Mouse (Mus musculus): Measurements from ENCODE around the gene Cog2.

Cog2 gene

DNA sequence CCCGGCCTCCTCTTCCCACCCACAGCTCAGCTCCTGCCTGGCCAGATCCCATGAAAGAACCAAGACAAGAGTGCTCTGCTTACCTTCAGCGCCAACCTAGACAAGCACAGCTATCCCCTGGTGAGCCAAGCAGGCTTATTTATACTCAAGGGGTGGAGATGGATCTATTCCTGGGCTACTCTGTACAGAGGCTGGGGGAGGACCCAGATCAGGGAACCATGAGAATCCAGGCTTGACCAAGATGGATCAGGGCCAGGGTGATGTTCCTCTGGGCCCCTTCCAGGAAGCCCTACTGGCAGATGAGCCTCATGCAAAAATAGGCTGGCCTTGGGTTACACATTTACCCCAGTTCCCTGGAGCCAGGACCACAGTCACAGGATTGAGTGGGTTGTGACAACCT is 49.0 kb downstream of the Cog2 start, which contains the start of gene Agt:
Agt (minus strand) TSS at position 114 of the 400 bp plus-strand sequence.
- peak in 1 of 2 experiments; percentile 42 for DNase-seq (ENCODE audit: low spot score in 2 of 2)

DNA sequence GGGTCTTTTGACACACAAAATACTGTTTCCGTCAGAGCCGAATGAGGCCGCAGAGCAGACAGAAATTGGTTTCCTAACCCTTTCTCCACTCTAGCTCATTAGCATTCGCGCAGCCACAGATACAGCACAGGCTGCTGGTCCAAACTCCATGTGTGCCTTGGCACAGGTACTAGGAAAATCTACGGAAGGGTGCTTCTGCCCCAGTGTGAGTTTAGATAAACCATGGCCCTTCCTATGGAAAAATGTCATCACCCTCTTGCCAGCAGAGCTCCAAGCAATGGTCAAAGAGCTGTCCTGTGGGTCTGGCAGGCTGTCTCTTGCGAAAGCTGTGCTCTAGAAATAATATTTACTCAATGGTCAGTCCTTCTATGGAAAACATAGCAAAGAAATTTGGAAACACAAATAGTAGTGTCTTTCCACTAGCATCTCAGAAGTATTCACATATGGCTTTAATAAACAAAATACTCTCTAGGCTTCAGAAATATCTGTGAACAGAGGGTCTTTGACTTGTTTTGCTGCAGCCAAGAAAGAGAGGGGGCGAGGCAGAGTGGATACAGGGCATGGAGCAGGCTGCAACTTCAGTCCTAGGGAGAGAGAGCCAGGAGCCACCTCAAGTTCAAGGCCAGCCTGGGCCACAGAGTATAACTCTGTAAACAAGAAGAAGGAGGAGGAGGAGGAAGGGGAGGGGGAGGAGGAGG is 51.3 kb downstream of the Cog2 start:
- DNase-seq (ENCODE audit: low spot score in 2 of 2) = no peak

- DNase-seq (ENCODE audit: low spot score in 2 of 2) = no peak
Measured at GRCm38 (mm10) chr8:124572430-124572775, 51.8 kb downstream of the Cog2 start.

DNA sequence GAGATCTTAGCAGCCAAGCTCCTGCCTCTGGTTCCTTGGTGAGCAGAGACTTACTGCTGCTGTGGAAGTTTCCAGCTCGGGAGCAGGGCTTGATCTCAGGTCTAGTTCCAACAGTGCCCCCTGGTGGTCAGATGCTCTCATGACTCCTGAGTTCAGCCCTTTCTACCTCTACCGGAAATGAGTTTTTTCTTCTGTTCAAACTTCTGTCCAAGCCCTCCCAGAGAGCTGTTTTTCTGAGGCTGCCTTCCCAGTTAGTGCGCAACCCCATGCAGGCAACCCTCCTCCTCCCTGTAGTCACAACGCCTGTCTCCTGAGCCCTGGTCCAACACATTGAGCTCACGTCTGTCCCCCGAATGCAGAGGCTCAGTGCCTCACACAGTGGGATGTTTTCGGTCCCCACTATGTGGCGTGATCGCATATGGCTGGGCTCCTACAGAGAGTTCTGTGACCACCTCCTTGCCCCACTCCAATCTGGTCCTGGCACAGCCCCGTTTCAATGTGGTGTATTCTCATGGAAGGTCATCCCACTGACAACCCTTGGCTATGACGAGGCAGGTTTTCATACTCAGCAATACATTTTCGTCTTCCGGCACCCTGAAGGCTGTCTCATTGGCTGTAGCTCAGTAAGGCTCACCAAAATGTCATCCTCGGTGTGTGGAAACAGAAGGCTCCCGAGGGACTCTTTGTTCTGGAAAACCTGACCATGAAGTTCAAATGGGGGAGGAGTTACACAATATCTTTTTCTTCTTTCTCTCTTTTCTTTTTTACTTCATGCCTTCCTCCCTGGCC is 53.2 kb downstream of the Cog2 start:
- peak; percentile 80 to 87 for DNase-seq (ENCODE audit: low spot score in 2 of 2)

DNA sequence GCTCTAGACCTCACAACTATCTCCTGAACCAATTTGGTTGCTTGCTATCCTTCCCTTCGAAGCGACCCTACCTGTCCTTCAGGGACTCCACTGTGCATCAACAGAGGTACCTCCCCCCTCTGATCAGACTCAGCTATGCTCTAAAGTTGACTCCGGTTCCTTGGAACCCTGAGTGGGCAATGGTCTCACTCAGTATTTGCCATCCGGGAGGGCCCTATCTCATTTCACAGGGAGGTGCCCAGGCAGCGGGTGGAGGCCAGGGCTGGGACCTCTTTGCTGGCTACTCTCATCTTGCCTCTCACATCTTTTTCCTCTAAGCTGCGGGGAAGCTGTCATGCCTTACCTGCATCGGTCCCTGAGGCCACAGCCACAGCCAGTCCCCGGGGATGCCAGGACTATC is 55.2 kb downstream of the Cog2 start, which contains the start of gene Capn9:
Capn9 (plus strand) TSS at position 301 of the 400 bp plus-strand sequence.
- no peak for DNase-seq (ENCODE audit: low spot score in 2 of 2)

- DNase-seq (ENCODE audit: low spot score in 2 of 2) = no peak
Measured at GRCm38 (mm10) chr8:124576751-124577150, 56.2 kb downstream of the Cog2 start.

GRCm38 (mm10) chr8:124585718-124586425 is 65.3 kb downstream of the Cog2 start:
- peak in 1 of 2 experiments; percentile 56 for DNase-seq (ENCODE audit: low spot score in 2 of 2)

DNA sequence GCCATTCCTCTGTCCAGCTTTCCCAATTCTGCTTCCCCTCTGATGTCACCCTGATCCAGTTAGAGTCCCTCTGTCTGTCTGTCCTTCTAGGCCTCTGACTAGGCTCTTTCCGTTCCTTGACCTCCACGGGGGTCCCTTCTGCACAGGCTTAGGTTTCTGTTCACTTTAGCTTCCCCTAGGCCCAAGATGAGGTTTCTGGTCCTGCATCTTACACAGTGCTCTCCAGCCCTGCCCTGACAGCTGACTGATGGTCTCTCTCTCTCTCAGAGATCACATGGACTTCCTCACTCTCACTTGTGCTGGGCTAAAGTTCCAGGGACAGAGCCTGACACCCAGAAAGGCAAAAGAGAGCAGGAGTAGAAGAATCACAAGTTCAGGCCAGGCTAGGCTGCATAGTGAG is 66.0 kb downstream of the Cog2 start:
- no peak for DNase-seq (ENCODE audit: low spot score in 2 of 2)

- DNase-seq (ENCODE audit: low spot score in 2 of 2) = peak in 1 of 2 experiments; percentile 46
Measured at GRCm38 (mm10) chr8:124589393-124589792, 68.8 kb downstream of the Cog2 start.
